Mouse (Mus musculus): ENCODE measurements at regions not wholly inside any gene's neighbourhood (a gene's known extent, or its start where the extent isn't known, plus 50 kb on each side); places are given as distances from the start of the nearest gene placed in this dataset.

- DNase-seq: no peak
Observed at GRCm38 (mm10) chr9:61703301-61703700, 211.0 kb downstream of the Rplp1 start.

DNA sequence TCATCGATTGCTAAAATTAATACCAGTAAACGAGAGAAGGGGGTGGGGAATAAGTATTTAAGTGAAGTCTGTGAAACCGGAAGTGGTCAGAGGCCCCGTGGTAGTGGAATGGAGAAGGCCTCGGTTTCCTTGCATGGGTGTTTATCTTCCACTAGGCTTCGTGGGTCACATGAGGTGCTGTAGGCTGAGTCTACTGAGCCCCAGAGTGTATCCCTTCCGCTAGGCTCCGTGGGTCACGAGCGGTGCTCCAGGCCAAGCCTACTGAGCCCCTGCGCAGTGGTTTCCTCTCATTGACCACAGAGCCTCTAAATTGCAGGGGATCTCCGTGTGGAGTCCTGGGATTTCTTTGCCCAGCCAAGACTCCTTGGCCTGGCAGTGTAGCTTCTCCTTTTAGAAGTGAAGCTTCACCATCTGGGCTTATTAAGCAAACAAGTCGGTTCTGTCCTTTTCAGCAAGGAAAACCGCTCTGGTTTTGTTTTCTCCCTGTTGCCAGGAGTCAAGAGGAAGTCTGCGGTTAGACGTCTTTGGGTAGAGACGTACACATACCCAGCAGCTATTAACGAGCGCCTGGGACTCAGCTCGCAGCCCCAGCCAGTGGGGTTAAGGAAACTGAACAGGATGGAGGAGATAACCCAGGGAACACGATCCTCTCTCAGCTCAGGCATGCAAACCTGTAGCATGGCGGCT lies 211.9 kb downstream of the Rplp1 start:
- DNase-seq: peak; percentile 25

- DNase-seq: no peak
Observed at GRCm38 (mm10) chr9:61700576-61700975, 213.8 kb downstream of the Rplp1 start.

GRCm38 (mm10) chr9:61699618-61700017 lies 214.7 kb downstream of the Rplp1 start:
- DNase-seq: no peak

DNA sequence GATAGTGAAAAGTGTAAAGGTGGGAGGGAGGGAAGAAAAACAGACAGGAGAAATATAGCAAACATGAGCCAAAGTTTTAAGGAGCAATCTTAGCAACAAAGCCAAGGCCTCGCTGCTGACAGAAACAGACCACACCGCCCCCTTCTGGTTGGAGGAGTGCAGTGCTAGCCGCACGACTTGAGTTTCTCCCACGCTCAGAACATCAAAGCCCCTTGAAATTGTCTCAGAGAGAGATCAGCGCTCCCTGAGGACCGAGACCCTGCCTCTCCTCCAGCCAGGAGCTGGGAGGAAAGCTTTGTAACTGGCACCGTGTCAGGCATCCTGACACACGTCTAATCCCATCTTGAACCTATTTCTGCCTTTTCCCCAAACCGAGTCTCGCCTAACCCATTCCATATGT lies 216.4 kb downstream of the Rplp1 start:
- peak; percentile 80 for DNase-seq

DNA sequence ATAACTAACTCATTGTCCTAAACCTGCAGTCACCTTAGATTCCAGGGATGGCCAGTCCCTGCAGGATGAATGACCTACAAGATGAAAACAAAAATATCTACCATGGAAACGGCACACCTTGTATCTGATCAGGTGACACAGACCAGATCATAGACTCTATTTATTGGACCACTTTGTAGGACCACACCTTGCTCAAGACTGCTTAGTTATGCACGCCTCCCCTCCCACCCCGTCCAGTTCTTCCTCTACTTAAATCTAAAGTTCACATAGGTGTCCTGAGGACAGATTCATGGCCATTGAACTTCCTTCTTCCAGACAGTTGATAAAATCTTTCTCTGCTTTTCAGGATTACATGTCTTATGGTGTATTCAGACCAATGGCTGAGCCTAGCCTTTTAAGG lies 217.5 kb downstream of the Rplp1 start:
- no peak for DNase-seq

DNA sequence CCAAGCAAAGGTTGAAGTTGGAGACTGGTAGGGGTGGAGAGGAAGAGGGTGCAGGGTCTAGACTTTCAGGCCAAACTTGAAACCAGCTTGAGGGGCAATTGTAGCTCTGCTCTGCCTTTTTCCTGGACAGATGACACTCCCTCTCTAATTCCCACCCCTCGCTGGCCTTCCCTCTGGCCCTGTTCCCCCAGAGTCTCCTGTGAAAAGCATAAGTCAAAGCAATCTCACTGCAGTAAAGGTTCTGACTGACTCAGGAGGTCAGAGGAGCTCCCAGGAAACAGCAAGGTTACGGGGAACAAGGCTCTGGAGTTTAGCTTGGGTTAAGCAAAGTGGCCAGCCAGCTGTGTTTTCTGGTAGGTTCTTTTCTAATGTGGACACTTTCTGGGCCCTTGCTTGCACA lies 218.5 kb downstream of the Rplp1 start:
- no peak for DNase-seq

GRCm38 (mm10) chr9:61695381-61695791 lies 219.0 kb downstream of the Rplp1 start:
- DNase-seq: no peak

- no peak for DNase-seq
Observed at GRCm38 (mm10) chr9:61694206-61694605, 220.1 kb downstream of the Rplp1 start.

DNA sequence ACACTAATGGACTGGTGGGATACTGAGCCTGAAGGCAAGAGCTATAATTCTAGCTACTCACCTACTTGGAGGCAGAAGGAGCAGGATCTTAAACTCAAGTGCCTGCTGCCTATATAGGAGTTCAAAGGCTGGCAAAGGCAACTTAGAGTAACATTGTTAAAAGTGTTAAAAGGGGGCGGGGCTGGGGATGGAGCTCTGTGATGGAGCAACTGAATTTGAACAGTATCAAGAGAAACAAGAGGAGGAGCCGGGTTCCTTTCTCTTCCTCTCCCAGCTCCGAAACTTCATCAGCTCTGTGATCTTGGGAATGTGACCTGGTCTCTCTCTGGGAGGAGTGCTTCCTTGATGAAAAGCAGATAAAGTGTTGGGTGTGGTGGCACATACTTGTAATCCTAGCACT lies 223.6 kb downstream of the Rplp1 start:
- DNase-seq: no peak

GRCm38 (mm10) chr9:61689939-61690338 lies 224.4 kb downstream of the Rplp1 start:
- DNase-seq: peak; percentile 27

GRCm38 (mm10) chr9:61689516-61689915 lies 224.8 kb downstream of the Rplp1 start:
- DNase-seq: no peak

DNA sequence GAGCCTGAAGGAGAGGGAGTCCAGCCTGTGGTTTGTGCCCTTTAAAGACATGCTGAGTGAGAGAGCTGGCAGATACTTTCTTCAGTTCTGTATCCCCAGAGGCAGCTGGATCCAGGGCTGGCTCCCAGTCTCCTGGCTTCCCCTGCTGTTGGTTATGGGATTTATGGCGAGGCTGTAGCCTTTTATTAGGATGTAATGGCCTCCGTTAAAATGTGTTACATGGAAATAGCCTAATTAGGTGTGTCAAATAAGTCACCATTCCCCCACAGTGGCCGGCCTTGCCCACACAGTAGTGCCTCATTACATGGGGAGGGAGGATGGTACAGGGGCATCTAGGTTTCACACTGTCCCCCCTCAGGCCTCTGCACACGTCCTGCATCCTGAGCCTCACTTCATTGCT lies 230.8 kb downstream of the Rplp1 start:
- no peak for DNase-seq

- DNase-seq: no peak
Observed at GRCm38 (mm10) chr9:61682744-61683259, 231.5 kb downstream of the Rplp1 start.

DNA sequence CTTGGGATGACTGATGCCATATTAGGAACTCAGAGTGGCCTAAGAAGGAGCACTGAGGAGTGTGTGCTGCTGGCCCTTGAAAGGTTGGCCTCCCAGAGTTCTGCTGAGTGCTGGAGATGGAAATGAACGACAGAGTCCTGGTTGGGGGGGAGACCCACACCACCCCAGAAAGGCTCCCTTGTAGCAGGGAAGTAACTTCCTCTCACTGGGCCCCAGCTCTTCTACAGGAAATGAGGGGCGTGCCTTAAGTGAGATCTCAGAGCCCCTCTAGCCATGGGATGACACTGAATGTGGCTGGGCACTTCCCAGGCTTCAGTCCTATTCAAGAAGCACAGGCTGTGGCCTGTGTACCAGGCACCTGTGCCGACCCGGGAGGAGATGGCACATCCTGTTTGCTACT lies 232.0 kb downstream of the Rplp1 start:
- DNase-seq: no peak

- DNase-seq: no peak
Observed at GRCm38 (mm10) chr9:61681406-61681805, 232.9 kb downstream of the Rplp1 start.

- DNase-seq: no peak
Observed at GRCm38 (mm10) chr9:61680911-61681311, 233.4 kb downstream of the Rplp1 start.

GRCm38 (mm10) chr9:61679686-61680085 lies 234.7 kb downstream of the Rplp1 start:
- DNase-seq: no peak

DNA sequence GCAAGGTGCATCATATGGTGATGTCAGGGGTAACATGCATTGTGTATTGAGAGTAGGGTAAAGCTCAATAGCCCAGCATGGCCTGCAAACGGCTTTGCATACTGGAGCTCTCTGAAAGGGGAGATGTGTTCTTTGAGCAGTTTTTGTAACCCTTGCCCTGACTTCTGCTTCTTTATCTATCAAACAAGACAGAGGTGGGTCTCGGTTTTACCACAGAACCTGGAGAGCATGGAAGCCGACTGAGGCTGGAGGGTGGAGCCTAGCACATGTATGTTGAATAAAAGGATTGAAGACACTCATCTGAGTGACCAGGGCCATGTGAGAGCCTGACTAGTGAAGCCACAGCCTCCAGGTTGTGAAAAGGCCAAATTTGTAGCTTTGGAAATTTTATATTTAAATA lies 236.7 kb downstream of the Rplp1 start:
- no peak for DNase-seq

GRCm38 (mm10) chr9:61677037-61677436 lies 237.3 kb downstream of the Rplp1 start:
- no peak for DNase-seq

DNA sequence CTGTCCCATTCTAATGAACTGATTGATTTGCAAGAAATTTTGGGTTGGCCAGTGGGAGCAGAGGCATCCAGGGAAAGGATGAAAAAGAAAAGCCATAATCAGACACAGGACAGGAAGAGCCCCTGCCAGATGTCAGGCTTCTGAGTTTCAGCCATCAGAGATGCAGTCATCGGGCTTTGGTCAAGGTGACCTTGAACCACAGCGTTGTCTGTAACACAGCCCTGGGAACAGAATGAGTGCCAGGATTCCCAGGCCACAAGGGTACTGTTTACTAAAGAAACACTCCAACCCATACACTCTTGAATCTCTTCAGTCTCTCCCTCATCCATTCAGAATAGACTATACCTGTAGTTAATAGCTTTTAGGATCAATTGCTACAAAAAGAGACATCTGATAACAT lies 239.0 kb downstream of the Rplp1 start:
- no peak for DNase-seq

DNA sequence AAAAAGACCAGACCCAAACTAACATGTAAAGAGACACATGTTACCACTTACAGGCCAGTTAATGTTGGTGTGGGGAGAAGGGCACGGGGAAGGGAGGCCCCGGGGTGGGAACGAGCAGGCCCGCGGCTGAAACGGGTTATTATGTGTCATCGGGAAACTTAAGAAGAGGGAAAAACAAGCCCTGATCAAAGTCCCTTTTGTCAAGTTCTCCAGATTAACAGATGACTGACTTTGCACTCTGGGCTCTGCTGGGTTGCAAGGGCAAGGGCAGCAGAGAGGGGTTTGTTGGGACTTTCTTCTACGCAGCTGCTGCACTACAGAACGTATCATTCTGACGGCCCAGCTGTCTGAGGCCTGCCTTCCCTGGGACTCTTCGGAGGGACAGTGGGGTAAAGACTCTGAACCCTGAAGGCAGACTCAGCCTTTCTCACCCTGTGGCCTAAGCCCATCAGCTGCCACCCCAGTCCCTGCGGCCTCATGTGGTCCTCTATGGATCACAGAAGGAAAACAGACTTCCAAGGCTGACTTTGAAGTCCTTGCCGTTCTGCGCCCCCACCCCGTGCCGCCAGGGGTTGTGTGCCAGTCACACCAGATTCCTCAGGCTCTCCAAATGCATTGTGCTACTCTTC lies 240.7 kb downstream of the Rplp1 start:
- DNase-seq: no peak

- DNase-seq: no peak
Observed at GRCm38 (mm10) chr9:61670986-61671385, 243.4 kb downstream of the Rplp1 start.

DNA sequence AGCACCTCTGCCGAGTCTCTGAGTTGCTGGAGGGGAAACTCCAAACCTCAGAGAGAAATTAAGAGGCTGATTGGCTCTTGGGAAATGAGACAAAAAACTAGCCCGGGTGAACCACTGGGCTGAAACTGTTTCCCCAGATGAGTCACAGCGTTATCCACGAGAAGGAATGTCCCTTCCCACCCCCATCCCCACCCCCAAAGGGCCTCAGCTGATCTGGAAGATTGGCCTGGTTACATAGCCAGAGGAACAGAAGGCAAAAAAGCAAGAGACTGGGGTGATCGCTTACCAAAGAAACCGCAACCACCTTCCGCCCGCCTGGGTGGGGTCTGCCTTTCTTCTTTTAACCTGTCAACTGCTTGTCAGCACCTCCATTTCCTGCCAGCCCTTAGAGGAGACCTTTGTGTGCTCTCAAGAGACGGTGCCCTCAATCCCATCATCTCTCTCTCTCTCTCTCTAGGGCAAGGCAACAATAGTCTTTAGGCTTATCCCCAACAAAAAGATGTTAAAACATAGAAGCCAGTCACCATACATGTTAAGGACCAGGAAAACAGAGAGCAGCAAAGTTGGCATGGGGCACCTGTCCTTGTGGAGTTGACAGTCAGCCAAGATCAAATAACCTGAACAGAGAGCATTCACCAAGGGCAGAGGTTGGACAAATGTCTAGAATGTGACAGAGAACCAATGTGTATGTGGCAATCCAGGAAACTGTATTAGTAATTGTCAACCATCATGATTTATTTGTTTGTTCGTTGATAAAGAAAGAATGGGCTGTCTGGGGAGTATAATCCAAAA lies 244.4 kb downstream of the Rplp1 start:
- DNase-seq: no peak
